Mouse (Mus musculus): Measurements from ENCODE around the gene Abcb11. TPM values are rescaled to one million over a fixed set of nuclear protein-coding genes. Genes with fewer than 3 reads are reported as not detected.
A peak's percentile ranks its signal among the peaks of the same experiment; 100 is the strongest.
"Not testable (repeated sequence)": the region's sequence is repeated elsewhere in the genome, so short reads cannot be mapped to it uniquely, and the experiment has no call there.

The Abcb11 gene
- polyA plus RNA-seq, 1 experiment from 2014 or later = 0.06 TPM

GRCm38 (mm10) chr2:69355402-69355801 is 13.0 kb upstream of the Abcb11 start:
- not testable (repeated sequence) for H3K4me3 ChIP-seq (ENCODE audit: low read depth, low read length); DNase-seq (ENCODE audit: low spot score); H3K27me3 ChIP-seq (ENCODE audit: control insufficient read depth, insufficient read depth, low read length); H3K9me3 ChIP-seq (ENCODE audit: control insufficient read depth, low read length); H3K36me3 ChIP-seq (ENCODE audit: control insufficient read depth, insufficient read depth, low read length); H3K9ac ChIP-seq (ENCODE audit: low read depth, low read length); H3K27ac ChIP-seq (ENCODE audit: low read depth, low read length); H3K4me2 ChIP-seq (replicated peaks; ENCODE audit: low read depth, low read length); H3K4me1 ChIP-seq (replicated peaks; ENCODE audit: control insufficient read depth, insufficient read depth, low read length)
- peak; percentile 100 for ATAC-seq (ENCODE audit: low FRiP score)

GRCm38 (mm10) chr2:69341506-69341905 is 910 bp downstream of the Abcb11 start:
- no peaks in the 10 kb centered on the region for H3K36me3 ChIP-seq (ENCODE audit: control insufficient read depth, insufficient read depth, low read length)
- ATAC-seq (ENCODE audit: low FRiP score) = no peak

GRCm38 (mm10) chr2:69331523-69331922 is 10.9 kb downstream of the Abcb11 start:
- not testable (repeated sequence) for H3K27ac ChIP-seq (ENCODE audit: low read depth, low read length); H3K9ac ChIP-seq (ENCODE audit: low read depth, low read length); ATAC-seq (ENCODE audit: low FRiP score); H3K4me3 ChIP-seq (ENCODE audit: low read depth, low read length); H3K4me2 ChIP-seq (replicated peaks; ENCODE audit: low read depth, low read length); DNase-seq (ENCODE audit: low spot score); H3K27me3 ChIP-seq (ENCODE audit: control insufficient read depth, insufficient read depth, low read length); H3K4me1 ChIP-seq (replicated peaks; ENCODE audit: control insufficient read depth, insufficient read depth, low read length); H3K9me3 ChIP-seq (ENCODE audit: control insufficient read depth, low read length); H3K36me3 ChIP-seq (ENCODE audit: control insufficient read depth, insufficient read depth, low read length)
- 92% methylated on average over 5 of the region's 6 CpGs for WGBS

More at GRCm38 (mm10) chr2:69341506-69341905, 910 bp downstream of the Abcb11 start:
- WGBS = 93% methylated on average over 6 of the region's 6 CpGs
- no peak overlapping the region for H3K4me3 ChIP-seq (ENCODE audit: low read depth, low read length)
- H3K4me2 ChIP-seq (replicated peaks; ENCODE audit: low read depth, low read length) = no peak overlapping the region
- no peak for DNase-seq (ENCODE audit: low spot score)
- no peaks in the 10 kb centered on the region for H3K4me1 ChIP-seq (replicated peaks; ENCODE audit: control insufficient read depth, insufficient read depth, low read length)
- H3K9ac ChIP-seq (ENCODE audit: low read depth, low read length) = no peak overlapping the region
- H3K27ac ChIP-seq (ENCODE audit: low read depth, low read length) = no peak overlapping the region
- no peaks in the 10 kb centered on the region for H3K9me3 ChIP-seq (ENCODE audit: control insufficient read depth, low read length)
- no peaks in the 10 kb centered on the region for H3K27me3 ChIP-seq (ENCODE audit: control insufficient read depth, insufficient read depth, low read length)

DNA sequence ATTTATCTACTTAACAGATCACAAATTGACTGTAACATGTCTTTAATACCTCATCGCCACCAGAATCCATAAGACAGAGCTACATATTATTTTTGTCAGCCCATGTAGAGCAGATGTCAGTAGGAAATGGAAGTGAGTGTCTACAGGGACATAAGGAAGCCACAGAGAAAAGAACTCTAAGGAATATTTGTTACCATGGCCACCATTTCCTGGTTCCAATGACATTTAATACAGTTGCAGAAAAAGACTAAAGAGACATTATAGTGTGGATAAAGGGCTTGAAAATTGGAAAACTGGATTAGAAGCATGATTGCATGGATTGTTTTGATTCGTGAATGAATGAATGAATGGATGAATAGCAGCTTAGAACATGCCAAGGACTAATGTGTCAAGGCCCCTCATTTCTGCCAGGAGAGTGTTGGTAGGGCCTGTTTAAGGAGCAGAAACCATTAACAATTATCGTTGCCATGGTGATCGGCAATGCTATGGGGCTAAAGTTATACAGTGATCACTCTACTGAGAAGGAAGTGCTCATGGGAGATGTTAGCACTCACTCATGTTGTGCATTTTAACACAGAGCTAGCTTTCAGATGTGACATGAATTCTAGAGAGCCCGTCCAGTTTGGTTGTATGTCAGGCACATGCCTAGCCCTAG is 13.8 kb downstream of the Abcb11 start:
- peak; percentile 13 for DNase-seq (ENCODE audit: low spot score)
- Histone ChIP-seq H3K27ac (ENCODE audit: low read depth, low read length) (no peak overlapping the region), H3K27me3 (ENCODE audit: control insufficient read depth, insufficient read depth, low read length) (no peaks in the 10 kb centered on the region), H3K4me3 (ENCODE audit: low read depth, low read length) (no peak overlapping the region), H3K4me2 (replicated peaks; ENCODE audit: low read depth, low read length) (no peak overlapping the region), H3K4me1 (replicated peaks; ENCODE audit: control insufficient read depth, insufficient read depth, low read length) (no peaks in the 10 kb centered on the region), H3K9ac (ENCODE audit: low read depth, low read length) (no peak overlapping the region), H3K9me3 (ENCODE audit: control insufficient read depth, low read length) (no peaks in the 10 kb centered on the region), H3K36me3 (ENCODE audit: control insufficient read depth, insufficient read depth, low read length) (no peaks in the 10 kb centered on the region)
- 85% methylated on average over 5 of the region's 5 CpGs for WGBS
- ATAC-seq (ENCODE audit: low FRiP score) = peak; percentile 63

- Histone ChIP-seq H3K36me3 (ENCODE audit: control insufficient read depth, insufficient read depth, low read length) (no peaks in the 10 kb centered on the region), H3K27me3 (ENCODE audit: control insufficient read depth, insufficient read depth, low read length) (no peaks in the 10 kb centered on the region), H3K9ac (ENCODE audit: low read depth, low read length) (no peak overlapping the region), H3K4me2 (replicated peaks; ENCODE audit: low read depth, low read length) (no peak overlapping the region), H3K4me3 (ENCODE audit: low read depth, low read length) (no peak overlapping the region), H3K27ac (ENCODE audit: low read depth, low read length) (no peak overlapping the region), H3K9me3 (ENCODE audit: control insufficient read depth, low read length) (no peaks in the 10 kb centered on the region), H3K4me1 (replicated peaks; ENCODE audit: control insufficient read depth, insufficient read depth, low read length) (no peaks in the 10 kb centered on the region)
- DNase-seq (ENCODE audit: low spot score) (no peak), ATAC-seq (ENCODE audit: low FRiP score) (no peak)
- WGBS = 81% methylated on average over 5 of the region's 5 CpGs
Measured at GRCm38 (mm10) chr2:69324881-69325660, 17.3 kb downstream of the Abcb11 start.

DNA sequence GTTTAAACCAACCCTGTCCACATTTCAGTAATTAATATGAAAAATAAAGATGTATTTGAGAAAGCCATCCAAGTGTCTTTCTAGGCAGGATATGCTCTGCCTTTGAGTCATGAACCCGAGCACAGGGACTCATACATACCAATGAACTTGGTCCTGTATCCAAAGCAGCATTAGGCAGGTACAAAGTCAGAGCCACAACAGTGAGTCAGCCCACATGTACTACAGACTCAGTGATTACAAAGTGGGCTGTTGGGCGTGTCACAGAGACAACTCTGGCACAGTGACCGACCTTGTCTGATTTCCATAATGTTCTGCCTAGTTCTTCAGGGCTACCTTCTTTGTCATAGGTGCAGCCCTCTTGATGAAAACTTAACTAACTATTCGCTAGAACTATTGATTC is 19.4 kb downstream of the Abcb11 start:
- no peak overlapping the region for H3K9ac ChIP-seq (ENCODE audit: low read depth, low read length)
- ATAC-seq (ENCODE audit: low FRiP score) = no peak
- no peak overlapping the region for H3K4me2 ChIP-seq (replicated peaks; ENCODE audit: low read depth, low read length)
- H3K27ac ChIP-seq (ENCODE audit: low read depth, low read length) = no peak overlapping the region
- H3K4me1 ChIP-seq (replicated peaks; ENCODE audit: control insufficient read depth, insufficient read depth, low read length) = no peaks in the 10 kb centered on the region
- WGBS = 92% methylated on average over 4 of the region's 4 CpGs
- no peaks in the 10 kb centered on the region for H3K27me3 ChIP-seq (ENCODE audit: control insufficient read depth, insufficient read depth, low read length)
- no peaks in the 10 kb centered on the region for H3K9me3 ChIP-seq (ENCODE audit: control insufficient read depth, low read length)
- no peaks in the 10 kb centered on the region for H3K36me3 ChIP-seq (ENCODE audit: control insufficient read depth, insufficient read depth, low read length)
- no peak overlapping the region for H3K4me3 ChIP-seq (ENCODE audit: low read depth, low read length)
- no peak for DNase-seq (ENCODE audit: low spot score)

GRCm38 (mm10) chr2:69321457-69321856 is 21.0 kb downstream of the Abcb11 start:
- Histone ChIP-seq H3K36me3 (ENCODE audit: control insufficient read depth, insufficient read depth, low read length) (no peaks in the 10 kb centered on the region), H3K4me3 (ENCODE audit: low read depth, low read length) (no peak overlapping the region), H3K4me2 (replicated peaks; ENCODE audit: low read depth, low read length) (no peak overlapping the region), H3K9me3 (ENCODE audit: control insufficient read depth, low read length) (no peaks in the 10 kb centered on the region), H3K27ac (ENCODE audit: low read depth, low read length) (no peak overlapping the region), H3K27me3 (ENCODE audit: control insufficient read depth, insufficient read depth, low read length) (no peaks in the 10 kb centered on the region), H3K9ac (ENCODE audit: low read depth, low read length) (no peak overlapping the region), H3K4me1 (replicated peaks; ENCODE audit: control insufficient read depth, insufficient read depth, low read length) (no peaks in the 10 kb centered on the region)
- DNase-seq (ENCODE audit: low spot score) (no peak), ATAC-seq (ENCODE audit: low FRiP score) (no peak)
- 78% methylated on average over 5 of the region's 5 CpGs for WGBS

DNA sequence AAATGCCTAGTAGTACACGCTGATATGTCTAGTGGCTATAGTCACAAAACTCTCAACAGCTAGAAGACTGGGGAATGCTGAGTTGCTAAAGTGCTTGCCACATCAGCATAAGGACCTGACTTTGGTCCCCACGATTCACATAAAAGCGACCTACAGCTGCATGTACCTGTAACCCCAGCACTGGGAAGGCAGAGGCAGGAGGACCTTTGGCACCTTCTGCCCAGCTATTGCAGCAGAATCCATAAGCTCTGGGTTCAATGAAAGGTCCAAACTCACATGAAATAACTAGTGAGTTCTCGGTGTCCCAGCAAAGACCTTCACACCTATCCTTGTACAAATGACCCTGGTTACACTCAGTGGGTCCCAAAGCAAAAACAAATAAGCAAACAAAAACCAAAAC is 31.1 kb downstream of the Abcb11 start:
- Histone ChIP-seq H3K36me3 (ENCODE audit: control insufficient read depth, insufficient read depth, low read length) (no peaks in the 10 kb centered on the region), H3K27ac (ENCODE audit: low read depth, low read length) (no peak overlapping the region), H3K4me3 (ENCODE audit: low read depth, low read length) (no peak overlapping the region), H3K9ac (ENCODE audit: low read depth, low read length) (no peak overlapping the region), H3K9me3 (ENCODE audit: control insufficient read depth, low read length) (no peaks in the 10 kb centered on the region), H3K4me1 (replicated peaks; ENCODE audit: control insufficient read depth, insufficient read depth, low read length) (no peaks in the 10 kb centered on the region), H3K4me2 (replicated peaks; ENCODE audit: low read depth, low read length) (no peak overlapping the region), H3K27me3 (ENCODE audit: control insufficient read depth, insufficient read depth, low read length) (no peaks in the 10 kb centered on the region)
- WGBS = 94% methylated on average over 4 of the region's 4 CpGs
- ATAC-seq (ENCODE audit: low FRiP score) = no peak
- no peak for DNase-seq (ENCODE audit: low spot score)

- Histone ChIP-seq H3K4me2 (replicated peaks; ENCODE audit: low read depth, low read length) (no peak overlapping the region), H3K9ac (ENCODE audit: low read depth, low read length) (no peak overlapping the region), H3K27ac (ENCODE audit: low read depth, low read length) (no peak overlapping the region), H3K4me1 (replicated peaks; ENCODE audit: control insufficient read depth, insufficient read depth, low read length) (no peaks in the 10 kb centered on the region), H3K9me3 (ENCODE audit: control insufficient read depth, low read length) (no peaks in the 10 kb centered on the region), H3K4me3 (ENCODE audit: low read depth, low read length) (no peak overlapping the region), H3K27me3 (ENCODE audit: control insufficient read depth, insufficient read depth, low read length) (no peaks in the 10 kb centered on the region), H3K36me3 (ENCODE audit: control insufficient read depth, insufficient read depth, low read length) (no peaks in the 10 kb centered on the region)
- 63% methylated on average over 6 of the region's 6 CpGs for WGBS
- no peak for ATAC-seq (ENCODE audit: low FRiP score)
- no peak for DNase-seq (ENCODE audit: low spot score)
Measured at GRCm38 (mm10) chr2:69308136-69308535, 34.3 kb downstream of the Abcb11 start.
